Comparison of ENCODE assay signal across 24 mouse cellular contexts in the genomic region with DNA sequence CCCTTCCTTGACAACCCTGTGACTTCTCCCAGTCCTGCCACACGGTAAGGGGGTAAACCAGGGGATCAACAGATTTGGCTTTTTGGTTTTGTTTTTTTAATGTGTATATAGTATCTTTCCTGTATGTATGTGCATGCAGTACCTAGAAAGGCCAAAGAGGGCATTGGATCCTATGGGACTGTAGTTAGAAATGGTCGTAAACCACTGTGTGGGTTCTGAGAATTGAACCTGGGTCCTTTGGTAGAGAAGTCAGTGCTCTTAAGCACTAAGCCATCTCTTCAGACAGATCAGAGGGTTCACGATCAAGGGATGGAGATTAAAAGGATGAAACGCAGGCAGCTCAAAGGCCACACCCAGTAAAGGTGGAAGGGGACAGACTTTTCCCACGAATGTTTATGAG. TPM values are rescaled to one million over a fixed set of nuclear protein-coding genes. Genes with fewer than 3 reads are reported as not detected.
DNase-seq lines count a peak whose midpoint lies in the region; ATAC-seq and TF ChIP-seq lines count a peak whose summit lies in the region.
"Had no signal": no experiment of that assay in that cellular context is flagged by ENCODE, and none has a peak within 500 bp of the region (broad histone marks: within the 10 kb centered on the region; RNA-seq: fewer than 3 reads in every experiment).

No protein-coding gene starts in this region.

- H3K4me3 ChIP-seq in kidney, postnatal 0 days (replicated peaks; ENCODE audit: low read depth, low read length), result no peak overlapping the region
- no peak overlapping the region for H3K4me3 ChIP-seq in lung, postnatal 0 days (ENCODE audit: low read depth, low read length)
- H3K4me3 ChIP-seq in left cerebral cortex, adult 2 months, result no peak overlapping the region
- H3K4me3 ChIP-seq: erythroblast, embryonic 14.5 days; hindbrain, embryonic 12.5 days; liver, embryonic 15.5 days; neural tube, embryonic 12.5 days had no signal

- H3K9ac ChIP-seq in kidney, postnatal 0 days (ENCODE audit: low read depth, low read length), result no peak overlapping the region
- H3K9ac ChIP-seq in lung, postnatal 0 days (replicated peaks; ENCODE audit: low read depth), result no peak overlapping the region
- H3K9ac ChIP-seq: hindbrain, embryonic 12.5 days; liver, embryonic 15.5 days; neural tube, embryonic 12.5 days had no signal

- no peak overlapping the region for H3K4me2 ChIP-seq in kidney, postnatal 0 days (ENCODE audit: low read length)
- H3K4me2 ChIP-seq in lung, postnatal 0 days (replicated peaks; ENCODE audit: low read depth, low read length), result no peak overlapping the region
- H3K4me2 ChIP-seq: heart, embryonic 11.5 days; hindbrain, embryonic 12.5 days; liver, embryonic 15.5 days; neural tube, embryonic 12.5 days had no signal

- no peaks in the 10 kb centered on the region for H3K27me3 ChIP-seq in kidney, postnatal 0 days (ENCODE audit: insufficient read depth, low read length)
- no peaks in the 10 kb centered on the region for H3K27me3 ChIP-seq in lung, postnatal 0 days (replicated peaks; ENCODE audit: insufficient read depth, low read length)
- H3K27me3 ChIP-seq: hindbrain, embryonic 12.5 days; neural tube, embryonic 12.5 days had no signal

- TF ChIP-seq CTCF in kidney, postnatal 0 days (IDR thresholded peaks at IDR 0.05; ENCODE audit: low read depth), result peak; percentile 30; the same call in 1 of the 2 replicates
- peak; percentile 47 for TF ChIP-seq CTCF in lung, postnatal 0 days (IDR thresholded peaks at IDR 0.05)
- no peak; the same call in 1 of the 2 replicates for TF ChIP-seq CTCF in left cerebral cortex, adult 2 months (IDR thresholded peaks at IDR 0.05)

- TF ChIP-seq EP300 in lung, postnatal 0 days (IDR thresholded peaks at IDR 0.05), result no peak

- peak; percentile 72 for DNase-seq in CD4-positive, CD25-positive, alpha-beta regulatory T cell, adult 2 months (ENCODE audit: low read depth, low spot score)
- no peak for DNase-seq in kidney, postnatal 0 days (ENCODE audit: low spot score)
- DNase-seq in kidney, postnatal 10 days, result no peak
- no peak for DNase-seq in lung, postnatal 0 days (ENCODE audit: low spot score)
- DNase-seq in lung, adult 18-20 months, result no peak
- no peak for DNase-seq in left cerebral cortex, adult 2 months (ENCODE audit: extremely low spot score in 1 of 2, low spot score in 2 of 2)
- DNase-seq in left cerebral cortex, postnatal 36 days (ENCODE audit: low spot score in 2 of 2), result no peak
- DNase-seq: adrenal gland, adult 2 months; cerebellum, adult 2 months; cerebellum, postnatal 14 days; gastrocnemius, postnatal 14 days; heart, postnatal 36 days; kidney, adult 2 months; layer of hippocampus, adult 9-11 months; lung, postnatal 14 days; midbrain, embryonic 14.5 days; right cerebral cortex, adult 18-20 months had no signal

- WGBS in kidney, postnatal 0 days, result 85% methylated on average over 5 of the region's 5 CpGs
- WGBS in lung, postnatal 0 days, result 85% methylated on average over 5 of the region's 5 CpGs

- H3K27ac ChIP-seq in kidney, postnatal 0 days, result no peak overlapping the region
- H3K27ac ChIP-seq in lung, postnatal 0 days (ENCODE audit: low read length), result no peak overlapping the region
- H3K27ac ChIP-seq in left cerebral cortex, adult 2 months, result no peak overlapping the region
- H3K27ac ChIP-seq: hindbrain, embryonic 12.5 days; liver, embryonic 15.5 days; neural tube, embryonic 12.5 days had no signal

- intact Hi-C loops in left cerebral cortex, adult 2 months (cut with DNase I), result loop anchor here (5.0 kb wide), 2 partner anchors 98 to 443 kb away; partner anchors contain the start of gene Manf
- intact Hi-C loops in left cerebral cortex, postnatal 36 days (cut with DNase I), result no loop called here

- no peaks in the 10 kb centered on the region for H3K9me3 ChIP-seq in kidney, postnatal 0 days (replicated peaks; ENCODE audit: low read length)
- H3K9me3 ChIP-seq in lung, postnatal 0 days (ENCODE audit: low read length), result no peaks in the 10 kb centered on the region
- H3K9me3 ChIP-seq: hindbrain, embryonic 12.5 days; liver, embryonic 15.5 days; neural tube, embryonic 12.5 days had no signal

- H3K4me1 ChIP-seq in kidney, postnatal 0 days (replicated peaks; ENCODE audit: insufficient read depth, low read length), result peaks cover 3% of the 10 kb centered on the region; the same call in 1 of the 2 replicates
- H3K4me1 ChIP-seq in lung, postnatal 0 days (ENCODE audit: insufficient read depth, low read depth, low read length), result peaks cover 3% of the 10 kb centered on the region; the same call in 1 of the 2 replicates

- no peak for ATAC-seq in CD4-positive, CD25-positive, alpha-beta regulatory T cell, adult 4 months
- ATAC-seq in kidney, postnatal 0 days (replicated peaks; ENCODE audit: low FRiP score, low read depth), result no peak
- ATAC-seq in lung, postnatal 0 days, result no peak

- 0 out of 2 replicates have a peak, but pooled peaks cover 2% of the 10 kb centered on the region for H3K36me3 ChIP-seq in kidney, postnatal 0 days (ENCODE audit: insufficient read depth, low read length)
- H3K36me3 ChIP-seq in lung, postnatal 0 days (ENCODE audit: insufficient read depth, low read length), result no peaks in the 10 kb centered on the region
- H3K36me3 ChIP-seq: liver, embryonic 15.5 days; neural tube, embryonic 12.5 days had no signal

RNA-seq across cellular contexts. Expression of gene Hemk1, which starts 3.1 kb away (rescaled TPM):
- 10 to 100 TPM; 27.8 to 29.1 TPM for polyA plus RNA-seq in CD4-positive, CD25-positive, alpha-beta regulatory T cell, adult 4 months (2017; shearing (Covaris generic))
- 10.1 and 11.5 TPM in 2 replicates for polyA plus RNA-seq in kidney, postnatal 0 days (2015; fragmentation: Nextera tagmentation; extraction: Ambion mirVana)
- 5.9 and 8.3 TPM in 2 replicates for polyA plus RNA-seq in lung, postnatal 0 days (2015; fragmentation: Nextera tagmentation; extraction: Ambion mirVana)
- 10 to 100 TPM; 18.6 to 21.5 TPM for total RNA-seq in left cerebral cortex, adult 2 months (2021)
- total RNA-seq in left cerebral cortex, postnatal 36 days (2021), result 10 to 100 TPM; 13.3 to 18.0 TPM

RNA-seq across cellular contexts. Expression of gene 6430571L13Rik, which starts 5.4 kb away (rescaled TPM):
- polyA plus RNA-seq in CD4-positive, CD25-positive, alpha-beta regulatory T cell, adult 4 months (2017; shearing (Covaris generic)), result 1 to 10 TPM; 1.8 to 3.0 TPM
- polyA plus RNA-seq in kidney, postnatal 0 days (2015; fragmentation: Nextera tagmentation; extraction: Ambion mirVana), result 2.0 and 2.2 TPM in 2 replicates
- polyA plus RNA-seq in lung, postnatal 0 days (2015; fragmentation: Nextera tagmentation; extraction: Ambion mirVana), result 0.23 and 0.36 TPM in 2 replicates
- total RNA-seq in left cerebral cortex, adult 2 months (2021), result 1 to 10 TPM; 4.3 to 4.4 TPM
- 1 to 10 TPM; 4.6 to 5.0 TPM for total RNA-seq in left cerebral cortex, postnatal 36 days (2021)
- total RNA-seq: granulocyte monocyte progenitor cell, adult 5-6 weeks had no signal
- polyA plus RNA-seq: erythroblast, embryonic 14.5 days had no signal

RNA-seq across cellular contexts. Expression of gene Cish, which starts 39.2 kb away (rescaled TPM):
- 100 to 1,000 TPM; 102 to 161 TPM for polyA plus RNA-seq in CD4-positive, CD25-positive, alpha-beta regulatory T cell, adult 4 months (2017; shearing (Covaris generic))
- polyA plus RNA-seq in kidney, postnatal 0 days (2015; fragmentation: Nextera tagmentation; extraction: Ambion mirVana), result 26.2 and 30.5 TPM in 2 replicates
- 49.2 and 52.3 TPM in 2 replicates for polyA plus RNA-seq in lung, postnatal 0 days (2015; fragmentation: Nextera tagmentation; extraction: Ambion mirVana)
- 10 to 100 TPM in 1 of 2 experiments, 1 to 10 TPM in 1; 9.6 to 10.7 TPM for total RNA-seq in left cerebral cortex, adult 2 months (2021)
- total RNA-seq in left cerebral cortex, postnatal 36 days (2021), result 10 to 100 TPM in 1 of 2 experiments, 1 to 10 TPM in 1; 4.8 to 11.0 TPM

RNA-seq across cellular contexts. Expression of gene Mapkapk3, which starts 45.4 kb away (rescaled TPM):
- polyA plus RNA-seq in CD4-positive, CD25-positive, alpha-beta regulatory T cell, adult 4 months (2017; shearing (Covaris generic)), result 10 to 100 TPM; 52.7 to 58.5 TPM
- polyA plus RNA-seq in kidney, postnatal 0 days (2015; fragmentation: Nextera tagmentation; extraction: Ambion mirVana), result 13.4 and 14.0 TPM in 2 replicates
- polyA plus RNA-seq in lung, postnatal 0 days (2015; fragmentation: Nextera tagmentation; extraction: Ambion mirVana), result 22.9 and 24.6 TPM in 2 replicates
- 1 to 10 TPM; 3.4 to 3.5 TPM for total RNA-seq in left cerebral cortex, adult 2 months (2021)
- total RNA-seq in left cerebral cortex, postnatal 36 days (2021), result 1 to 10 TPM; 2.9 to 4.5 TPM
